Mouse (Mus musculus): ENCODE measurements around the gene Fxyd5. TPM values are rescaled to one million over a fixed set of nuclear protein-coding genes. Genes with fewer than 3 reads are reported as not detected.

Gene Fxyd5
- total RNA-seq, 4 experiments from 2014 or later, result 27.5 to 36.2 (median 30.7) TPM

DNA sequence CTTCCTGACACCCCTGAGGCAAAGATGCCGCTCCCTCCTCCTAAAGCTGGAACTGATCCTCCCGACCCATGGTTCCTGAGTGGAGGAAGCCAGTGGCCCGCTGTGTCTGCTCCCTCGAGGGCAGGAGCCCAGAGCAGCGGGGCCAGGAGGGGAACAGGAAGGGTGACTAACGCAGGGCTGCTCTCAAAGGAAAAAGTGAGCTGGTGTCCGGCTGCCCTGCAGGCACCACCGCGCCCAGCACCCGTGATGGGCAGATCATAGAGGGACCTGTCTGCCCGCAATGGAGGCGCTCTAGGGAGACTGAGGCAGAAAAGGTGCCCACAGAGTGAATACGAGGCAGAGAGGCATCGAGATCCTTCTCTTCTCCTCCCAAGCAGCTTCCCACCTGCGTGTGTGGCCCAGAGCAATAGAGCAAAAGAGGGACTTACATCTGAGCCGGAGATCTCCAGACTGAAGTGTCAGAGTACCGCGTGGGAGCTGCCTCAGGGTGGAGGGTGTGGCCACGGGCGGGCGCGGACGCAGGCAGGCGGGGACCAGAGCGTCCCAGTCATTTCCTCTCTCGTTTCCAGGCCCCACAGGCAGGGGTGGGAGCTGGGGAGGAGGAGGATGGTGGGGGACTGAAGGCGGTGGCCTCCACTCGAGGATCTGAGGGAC, 492 bp downstream of the Fxyd5 start:
- DNase-seq (ENCODE audit: low spot score in 2 of 2), result no peak

GRCm38 (mm10) chr7:31041023-31041407, 1.3 kb downstream of the Fxyd5 start:
- no peak for DNase-seq (ENCODE audit: low spot score in 2 of 2)

GRCm38 (mm10) chr7:31040281-31041022, 1.8 kb downstream of the Fxyd5 start:
- DNase-seq (ENCODE audit: low spot score in 2 of 2), result no peak

- no peak for DNase-seq (ENCODE audit: low spot score in 2 of 2)
Measured at GRCm38 (mm10) chr7:31039011-31039410, 3.3 kb downstream of the Fxyd5 start.

DNA sequence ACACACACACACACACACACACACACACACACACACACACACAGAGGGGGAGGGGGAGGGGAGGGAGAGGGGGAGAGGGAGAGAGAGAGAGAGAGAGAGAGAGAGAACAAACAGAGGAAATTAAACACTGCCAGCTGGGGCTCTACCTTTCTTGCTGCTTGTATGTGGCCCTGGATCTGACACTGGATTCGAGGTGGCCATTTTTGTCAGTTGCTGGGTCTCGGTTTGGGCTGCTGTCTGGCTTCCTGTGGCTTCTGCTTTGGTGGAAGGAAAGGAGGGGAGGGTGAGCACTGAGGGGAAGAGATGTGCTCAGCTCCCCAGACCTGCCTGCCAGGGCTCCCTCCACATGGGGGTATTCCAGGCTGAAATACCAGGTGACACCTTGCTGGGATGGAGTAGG, 4.6 kb downstream of the Fxyd5 start:
- no peak for DNase-seq (ENCODE audit: low spot score in 2 of 2)

DNA sequence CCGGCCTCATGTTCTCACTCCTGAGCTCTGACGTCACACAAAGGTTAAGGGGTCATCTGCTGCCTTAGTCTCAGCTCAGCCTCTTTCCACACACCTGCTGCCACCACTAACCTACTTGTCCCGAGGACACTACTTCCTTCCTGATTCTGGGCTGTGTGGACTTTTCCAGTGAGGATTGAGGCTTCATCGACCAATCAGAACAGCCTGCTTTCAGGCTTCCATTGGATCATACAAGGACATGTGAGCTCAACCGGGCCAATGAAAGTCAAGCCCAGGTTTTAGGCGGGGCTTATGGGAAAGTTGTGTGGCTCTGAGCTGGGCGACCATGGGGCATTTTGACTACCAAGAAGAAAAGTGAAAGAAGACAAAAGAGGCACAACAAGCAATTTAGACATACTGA, 5.4 kb downstream of the Fxyd5 start:
- DNase-seq (ENCODE audit: low spot score in 2 of 2), result no peak

DNA sequence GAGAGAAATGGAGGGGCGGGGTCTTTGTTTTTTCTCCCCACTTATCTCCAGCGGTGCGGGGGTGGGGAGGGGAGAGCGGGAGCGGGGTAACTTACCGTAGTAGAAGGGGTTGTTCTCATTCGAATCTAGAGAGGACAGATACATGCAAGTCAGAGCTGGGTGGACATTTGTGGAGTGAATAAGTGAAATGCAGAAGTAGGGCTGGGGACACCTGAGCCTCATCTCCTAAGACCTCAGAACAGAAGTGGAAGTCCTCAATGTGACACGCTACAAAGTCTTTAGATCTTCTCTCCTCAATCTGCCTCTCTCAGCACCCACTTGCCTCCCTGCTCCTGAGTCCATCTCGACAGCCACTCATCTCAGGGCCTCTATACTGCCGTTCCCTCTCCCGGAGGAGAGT, 7.0 kb downstream of the Fxyd5 start:
- DNase-seq (ENCODE audit: low spot score in 2 of 2), result no peak

DNA sequence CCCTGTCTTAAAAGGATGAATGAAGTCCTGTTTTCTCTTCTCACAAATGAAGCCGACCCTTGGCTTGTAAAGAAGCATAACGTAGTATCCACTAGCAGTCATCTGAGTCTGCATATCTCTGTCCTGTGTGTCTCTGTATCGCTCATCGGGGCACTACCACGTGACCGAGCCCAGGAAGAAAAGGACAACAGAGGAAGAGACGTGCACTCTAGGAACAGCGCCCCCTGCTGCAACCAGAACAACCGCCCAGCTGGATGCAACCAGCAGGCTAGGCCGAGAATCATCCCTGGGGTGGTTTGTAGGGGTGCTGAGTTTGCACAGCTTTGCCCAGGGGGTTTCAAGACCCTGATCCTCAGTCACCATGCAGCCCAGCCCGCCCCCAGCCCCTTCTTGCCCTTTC, 7.5 kb downstream of the Fxyd5 start:
- no peak for DNase-seq (ENCODE audit: low spot score in 2 of 2)

DNA sequence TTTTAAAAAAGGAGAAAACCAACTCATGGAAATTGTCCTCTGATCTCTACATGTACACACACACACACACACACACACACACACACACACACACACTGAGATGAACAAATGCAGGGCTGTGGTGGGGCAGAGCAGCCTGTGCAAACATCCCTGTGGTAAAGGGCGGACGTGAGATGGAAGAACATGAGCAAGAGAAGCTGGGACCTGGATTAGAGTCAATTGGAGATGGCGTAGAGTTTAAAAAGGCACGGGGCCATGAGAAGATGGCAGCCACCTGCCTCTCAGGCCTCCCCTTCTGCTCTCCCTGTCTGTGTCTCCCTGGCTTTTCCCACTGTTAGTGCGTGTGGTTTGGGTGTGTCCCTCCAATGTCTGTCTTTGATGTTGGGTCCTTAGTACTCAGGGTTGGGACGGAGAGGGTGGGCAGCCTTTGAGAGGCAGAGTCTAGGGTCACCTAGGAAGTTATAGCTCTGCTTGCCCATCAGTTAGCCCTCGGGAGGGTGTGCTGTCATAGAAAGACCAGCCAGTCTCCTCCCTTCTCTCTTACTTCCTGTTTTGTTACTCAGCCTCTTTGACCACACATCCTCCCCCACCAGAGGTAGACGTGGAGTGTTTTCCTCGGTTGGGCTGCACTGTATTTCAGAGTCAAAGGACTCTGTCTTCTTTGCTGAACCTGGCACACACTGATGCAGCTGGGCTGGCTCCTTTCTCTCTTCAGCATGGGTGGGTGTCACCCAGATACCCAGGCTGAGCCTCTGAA, 8.7 kb downstream of the Fxyd5 start:
- no peak for DNase-seq (ENCODE audit: low spot score in 2 of 2)

DNA sequence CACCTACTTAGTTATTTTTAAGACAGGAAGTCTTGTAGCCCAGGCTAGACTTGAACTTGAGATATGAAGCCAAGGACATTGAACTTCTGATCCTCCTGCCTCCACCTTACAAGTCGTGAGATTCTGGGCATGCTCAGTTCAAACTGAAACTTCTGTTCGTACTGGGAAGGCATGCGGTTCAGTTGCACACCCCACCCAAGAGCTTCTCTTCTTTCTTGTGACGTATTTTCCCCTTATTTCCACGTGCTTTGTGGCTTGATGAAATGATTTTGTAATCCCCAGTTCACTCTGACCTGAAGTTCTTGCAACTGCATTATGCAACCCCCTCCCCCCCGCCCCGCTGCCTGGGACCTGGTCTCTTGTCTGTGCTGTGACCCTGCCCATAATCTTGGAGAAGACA, 10.6 kb downstream of the Fxyd5 start:
- no peak for DNase-seq (ENCODE audit: low spot score in 2 of 2)

DNA sequence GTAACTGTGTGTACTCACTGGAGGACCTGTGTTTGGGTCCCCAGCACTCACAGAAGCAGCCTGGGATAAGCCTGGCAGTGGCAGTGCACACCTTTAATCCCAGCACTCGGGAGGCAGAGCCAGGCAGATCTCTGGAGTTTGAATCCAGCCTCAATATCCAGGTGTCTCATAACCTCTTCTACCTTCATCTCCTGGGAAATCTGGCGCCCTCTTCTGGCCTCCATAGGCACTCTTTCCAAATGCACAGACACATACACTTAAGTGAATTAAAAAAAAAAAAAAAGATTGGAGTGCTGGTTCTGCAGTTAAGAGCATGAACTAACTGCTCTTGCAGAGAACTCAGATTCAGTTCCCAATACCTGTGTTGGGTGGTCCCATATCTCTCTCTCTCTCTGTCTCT, 11.6 kb downstream of the Fxyd5 start:
- DNase-seq (ENCODE audit: low spot score in 2 of 2), result no peak

GRCm38 (mm10) chr7:31028609-31029008, 13.7 kb downstream of the Fxyd5 start:
- DNase-seq (ENCODE audit: low spot score in 2 of 2), result no peak

DNA sequence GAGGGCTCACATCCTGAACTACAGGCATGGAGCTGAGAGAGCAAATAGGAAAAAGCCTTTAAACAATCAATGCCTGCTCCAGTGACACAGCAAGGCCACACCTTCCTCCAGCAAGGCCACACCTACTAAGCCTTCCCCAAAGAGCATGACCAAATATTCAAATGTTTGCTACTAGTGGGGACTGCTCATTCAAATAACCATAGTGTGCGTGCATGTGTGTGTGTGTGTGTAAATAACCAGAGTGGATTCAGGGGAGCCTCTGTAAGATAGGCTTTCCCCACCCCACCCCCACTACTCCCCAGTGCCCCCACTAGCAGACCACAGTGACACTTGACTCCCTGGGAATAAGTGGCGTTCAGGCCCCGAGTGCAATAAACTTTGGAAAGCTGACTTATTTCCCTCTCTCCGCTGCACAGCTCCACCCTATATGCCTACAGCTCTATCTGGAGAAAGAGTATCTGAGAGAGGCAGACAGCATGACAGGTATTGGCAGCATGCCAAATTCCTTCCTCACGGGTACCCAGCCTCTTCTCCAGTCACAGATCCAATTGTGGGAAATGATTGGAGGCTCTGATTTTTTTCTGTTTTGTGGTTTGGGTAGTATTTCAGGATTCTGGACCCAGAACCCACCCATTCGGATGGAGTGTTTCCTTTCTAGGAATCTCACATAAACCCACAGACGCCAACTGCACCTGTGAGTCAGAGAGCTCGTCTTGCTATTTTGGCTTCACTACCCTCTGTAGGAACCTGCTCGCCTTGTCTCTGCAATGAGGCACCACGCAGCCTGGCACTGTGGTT, 25.0 kb downstream of the Fxyd5 start:
- peak; percentile 25 to 32 for DNase-seq (ENCODE audit: low spot score in 2 of 2)

DNA sequence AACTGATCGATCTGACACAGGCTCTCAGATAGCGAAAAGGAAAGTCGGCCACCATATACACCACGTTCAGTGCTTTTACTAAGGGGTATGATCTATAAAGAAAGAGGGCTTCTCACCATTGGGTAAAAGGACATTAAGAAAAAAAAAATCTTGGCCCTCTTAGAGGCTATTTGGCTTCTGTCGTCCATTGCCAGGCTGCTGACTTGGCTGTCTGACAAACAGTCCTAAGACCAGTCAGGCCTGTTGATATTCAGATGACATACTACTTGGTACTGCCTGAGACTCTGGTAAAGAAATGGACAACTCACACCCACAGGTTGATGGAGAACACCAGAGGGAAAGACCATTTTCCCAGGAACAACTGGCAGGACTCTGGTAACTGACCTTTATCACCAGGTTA, 29.3 kb downstream of the Fxyd5 start:
- no peak for DNase-seq (ENCODE audit: low spot score in 2 of 2)

DNA sequence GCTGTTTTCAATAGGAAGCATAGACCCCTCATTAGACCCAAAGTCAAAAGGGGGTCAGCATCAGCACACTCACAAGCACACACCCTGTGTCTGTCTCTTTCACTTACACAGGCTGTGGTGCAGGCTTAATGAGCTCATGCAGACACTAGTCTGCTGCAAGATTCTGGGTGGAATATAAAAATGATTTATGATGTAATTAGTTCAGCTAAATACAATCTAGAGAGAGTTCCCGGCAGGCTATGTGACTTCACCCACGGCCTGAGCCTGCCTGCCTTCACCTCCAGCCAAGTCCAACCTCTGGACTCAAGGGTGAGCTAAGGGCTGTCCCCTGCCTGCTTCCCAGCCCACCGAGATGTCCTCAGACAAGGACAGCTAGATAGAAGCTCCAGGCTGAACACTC, 33.4 kb downstream of the Fxyd5 start:
- no peak for DNase-seq (ENCODE audit: low spot score in 2 of 2)

- no peak for DNase-seq (ENCODE audit: low spot score in 2 of 2)
Measured at GRCm38 (mm10) chr7:31008175-31008574, 34.1 kb downstream of the Fxyd5 start.

- no peak for DNase-seq (ENCODE audit: low spot score in 2 of 2)
Measured at GRCm38 (mm10) chr7:31007775-31008174, 34.5 kb downstream of the Fxyd5 start.

DNA sequence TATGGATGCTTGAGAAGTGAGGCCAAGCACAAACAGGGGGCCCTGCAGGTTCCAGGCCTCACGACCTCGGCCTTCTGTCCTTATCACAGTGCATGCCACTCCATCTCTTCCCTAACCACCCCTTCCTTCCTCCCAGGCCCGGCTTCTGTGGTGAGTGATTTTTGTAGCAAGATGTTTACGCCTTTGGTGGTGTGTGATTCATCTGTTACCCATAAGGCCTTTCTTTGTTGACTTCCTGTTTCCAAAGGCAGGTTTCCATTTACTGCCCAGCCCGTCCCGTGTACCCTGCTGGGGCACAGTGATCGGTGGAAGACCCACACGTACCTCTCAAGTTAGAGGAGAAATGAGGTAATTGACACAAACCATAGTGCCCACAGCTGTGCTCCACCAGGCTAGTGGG, 39.6 kb downstream of the Fxyd5 start:
- no peak for DNase-seq (ENCODE audit: low spot score in 2 of 2)

- peak in 1 of 2 experiments; percentile 6 for DNase-seq (ENCODE audit: low spot score in 2 of 2)
Measured at GRCm38 (mm10) chr7:31000505-31001020, 41.7 kb downstream of the Fxyd5 start.

- no peak for DNase-seq (ENCODE audit: low spot score in 2 of 2)
Measured at GRCm38 (mm10) chr7:30996491-30996890, 45.8 kb downstream of the Fxyd5 start.

DNA sequence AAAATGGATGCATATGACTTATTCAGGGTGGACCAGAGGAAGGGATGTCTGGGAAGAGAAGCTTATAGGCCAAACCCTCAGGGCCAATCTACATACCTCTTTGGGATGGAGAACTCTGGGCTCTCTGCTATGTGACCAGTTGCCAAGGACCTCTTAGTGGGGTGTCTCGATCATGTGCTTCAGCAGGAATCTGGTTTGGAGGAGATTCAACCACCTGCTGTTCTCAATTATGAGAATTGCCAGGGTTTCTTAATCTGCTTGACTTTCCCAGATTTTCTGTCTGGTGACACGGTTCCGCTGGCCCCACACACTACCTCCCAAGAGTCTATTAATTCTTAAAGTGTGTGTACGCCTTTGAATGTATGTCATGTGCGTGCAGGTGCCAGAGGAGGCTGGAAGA, 48.3 kb downstream of the Fxyd5 start:
- DNase-seq (ENCODE audit: low spot score in 2 of 2), result no peak

Measured in layer of hippocampus, adult 8-10 months (tissue).